Mouse (Mus musculus): ENCODE results near the gene Tnfrsf1b.

DNA sequence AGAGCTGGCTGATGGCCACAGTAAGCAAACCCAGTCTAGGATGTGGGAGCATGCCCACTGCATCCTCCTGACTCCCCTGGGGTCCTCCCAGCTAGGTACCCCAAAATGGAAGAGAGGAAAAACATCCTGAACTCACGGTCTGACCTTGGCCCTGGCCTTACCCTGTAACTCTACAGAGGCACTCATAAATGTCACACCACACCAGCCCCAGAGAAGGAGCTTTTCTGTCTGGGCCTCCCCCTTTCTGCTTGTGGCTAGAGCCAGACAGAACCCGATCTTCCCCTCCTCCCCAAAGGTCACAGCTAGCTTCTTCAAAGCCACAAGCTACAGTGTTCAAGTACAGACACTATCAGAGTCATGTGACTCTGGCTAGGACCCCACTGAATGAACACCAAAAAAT, 25.3 kb downstream of the Tnfrsf1b start:
- no peak for TF ChIP-seq POLR2A (IDR thresholded peaks at IDR 0.05; ENCODE audit: insufficient read length, low read depth)
- TF ChIP-seq MAX (IDR thresholded peaks at IDR 0.05; ENCODE audit: low read depth), result no peak
- no peak for TF ChIP-seq POLR2AphosphoS2 (IDR thresholded peaks at IDR 0.05; ENCODE audit: insufficient read length, low read depth)
- TF ChIP-seq TCF3 (IDR thresholded peaks at IDR 0.05; ENCODE audit: insufficient read length, low read depth), result no peak
- TF ChIP-seq USF1 (IDR thresholded peaks at IDR 0.05; ENCODE audit: low read depth), result no peak
- TF ChIP-seq MYOD1 (IDR thresholded peaks at IDR 0.05; ENCODE audit: control insufficient read depth in 1 of 3, insufficient read length in 2 of 3, low read depth in 2 of 3), result no peak
